Mouse (Mus musculus) gonadal fat pad, adult 2 months (tissue): ENCODE results near the gene Zfp326. TPM values are rescaled to one million over a fixed set of nuclear protein-coding genes. Genes with fewer than 3 reads are reported as not detected.
"Not testable (repeated sequence)": the region's sequence is repeated elsewhere in the genome, so short reads cannot be mapped to it uniquely, and the experiment has no call there.

ENCODE experiments used
- DNase-seq: peaks from one replicate; pipeline ENCODE4 v3.0.0-alpha.2; 2012; ENCODE audit warnings: low read depth
- polyA plus RNA-seq: library from polyadenylated mRNA; depleted of rRNA; stranded (reverse); fragments of >200 nt; gene quantifications from 2 replicates; pipeline ENCODE4 v1.2.3, GENCODE M21; 2012; rRNA removed

Gene Zfp326
- 9.9 TPM in 2 replicates for polyA plus RNA-seq

DNA sequence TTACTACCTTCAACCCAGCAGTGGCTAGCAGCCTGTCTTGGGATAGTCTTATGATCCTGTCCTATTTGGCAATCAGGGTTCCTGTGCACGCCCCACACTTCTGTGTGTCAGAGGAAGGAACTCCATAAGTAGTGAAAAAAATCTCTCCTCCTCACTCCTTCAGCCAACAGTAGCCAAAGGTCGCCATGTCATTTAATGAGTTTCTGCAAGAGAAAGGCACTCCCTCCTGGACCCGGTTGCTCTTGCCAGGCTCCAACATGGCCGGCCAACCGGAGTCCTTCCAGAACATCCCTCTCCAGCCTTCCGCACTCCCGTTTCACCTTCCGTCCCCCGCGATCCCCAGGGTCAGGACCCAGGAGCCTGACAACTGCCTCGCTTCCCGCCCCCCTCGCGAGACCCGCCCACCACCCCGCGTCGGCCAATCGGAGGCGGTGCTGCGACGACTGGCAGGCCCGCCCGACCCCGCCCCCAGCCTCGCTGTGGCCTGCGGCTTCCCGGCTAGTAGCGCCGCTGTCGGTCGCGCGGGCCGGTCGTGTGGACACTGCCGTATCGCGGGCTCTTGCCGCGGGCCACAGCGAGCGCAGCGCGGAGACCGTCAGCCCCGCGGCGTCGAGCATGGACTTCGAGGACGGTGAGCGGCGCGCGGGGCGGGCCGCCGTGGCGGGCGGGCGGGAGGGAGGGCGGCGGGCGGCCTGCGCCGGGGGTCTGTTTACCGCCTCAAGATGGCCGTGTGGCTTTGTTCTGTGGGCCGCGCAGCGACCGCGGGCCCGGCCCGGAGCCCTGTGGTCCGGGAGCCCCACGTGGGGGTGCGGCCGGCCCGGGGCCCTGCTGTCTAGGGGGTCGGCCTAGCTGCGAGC lies at the start of gene Zfp326:
Gene Zfp326 (plus strand): TSS at position 498 of the 857 bp plus-strand sequence.
- DNase-seq, result no peak

DNA sequence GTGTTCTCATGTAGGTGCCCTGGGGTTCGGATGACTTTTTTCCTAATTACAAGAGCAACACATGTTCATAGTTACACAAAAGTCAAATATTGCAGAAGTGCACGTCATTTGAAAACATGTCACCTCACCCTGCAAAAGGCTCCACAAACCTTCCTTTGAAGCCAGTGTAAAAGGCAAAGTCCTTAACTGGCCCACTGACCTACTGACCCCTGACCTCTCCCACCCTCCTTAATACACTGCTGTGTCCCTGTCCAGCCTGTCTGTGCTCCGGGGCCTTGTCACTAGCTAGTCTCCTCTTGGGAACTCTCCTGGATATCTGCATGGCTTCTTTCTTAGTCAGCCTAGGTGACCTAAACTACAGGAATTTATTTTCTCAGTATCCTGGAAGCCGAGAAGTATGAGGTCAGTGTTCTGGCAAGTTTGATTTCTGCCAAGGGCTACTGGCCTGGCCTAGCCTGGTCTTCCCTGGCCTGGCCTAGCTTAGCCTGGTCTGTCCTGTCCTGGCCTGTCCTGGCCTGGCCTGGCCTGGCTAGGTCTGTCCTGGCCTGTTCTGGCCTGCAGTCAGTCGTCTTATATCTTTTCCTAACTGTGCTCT lies 49.4 kb upstream of the Zfp326 start:
- no peak for DNase-seq

DNA sequence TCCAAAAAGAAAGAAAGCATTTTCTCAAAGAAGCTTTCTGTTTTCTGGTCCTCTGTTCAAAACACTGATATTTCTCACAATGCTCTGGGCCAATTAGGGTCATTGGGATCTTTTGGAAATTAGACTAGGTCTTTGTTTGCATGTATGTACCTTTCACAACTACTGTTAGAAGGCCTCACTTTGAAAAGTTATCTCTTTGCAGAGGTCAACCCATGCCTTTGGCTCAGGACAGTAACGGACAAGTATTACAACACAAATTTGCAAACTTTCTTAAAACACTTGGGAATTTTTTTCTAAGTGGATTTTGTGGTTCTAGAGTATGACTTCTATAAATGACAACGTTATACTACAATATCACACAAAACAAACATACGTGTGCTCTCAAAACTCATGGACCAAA lies 48.3 kb upstream of the Zfp326 start:
- no peak for DNase-seq

DNA sequence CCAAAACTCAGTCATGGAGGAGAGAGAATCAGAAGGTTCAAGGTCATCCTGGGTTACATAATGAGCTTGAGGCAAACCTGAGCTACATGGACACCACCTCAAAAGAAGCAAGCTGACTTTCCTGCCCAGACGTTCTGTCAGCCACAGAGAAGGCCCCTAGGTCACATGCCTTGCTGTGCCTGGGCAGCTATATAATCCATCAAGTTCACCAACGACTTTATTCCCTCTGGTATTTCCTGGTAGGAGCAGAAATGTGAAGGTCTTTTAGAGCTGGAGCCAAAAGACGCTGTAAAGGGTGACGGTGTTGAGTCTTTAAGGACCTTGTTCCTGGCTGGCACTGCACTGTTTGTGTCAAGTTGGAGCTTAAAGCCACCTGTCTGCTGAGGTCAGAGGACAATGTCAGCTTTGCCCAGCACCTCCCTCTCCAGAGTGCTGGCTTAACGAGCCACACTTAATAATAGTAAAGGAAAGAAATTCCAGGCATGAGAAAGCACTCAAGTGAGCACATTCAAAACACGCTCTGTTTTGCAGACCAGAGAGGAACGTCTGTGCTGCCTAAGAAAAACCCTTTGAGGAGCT lies 47.3 kb upstream of the Zfp326 start:
- no peak for DNase-seq

- DNase-seq, result no peak
Measured at GRCm38 (mm10) chr5:105832140-105832539, 44.2 kb upstream of the Zfp326 start.

GRCm38 (mm10) chr5:105833923-105834322 lies 42.4 kb upstream of the Zfp326 start:
- no peak for DNase-seq

DNA sequence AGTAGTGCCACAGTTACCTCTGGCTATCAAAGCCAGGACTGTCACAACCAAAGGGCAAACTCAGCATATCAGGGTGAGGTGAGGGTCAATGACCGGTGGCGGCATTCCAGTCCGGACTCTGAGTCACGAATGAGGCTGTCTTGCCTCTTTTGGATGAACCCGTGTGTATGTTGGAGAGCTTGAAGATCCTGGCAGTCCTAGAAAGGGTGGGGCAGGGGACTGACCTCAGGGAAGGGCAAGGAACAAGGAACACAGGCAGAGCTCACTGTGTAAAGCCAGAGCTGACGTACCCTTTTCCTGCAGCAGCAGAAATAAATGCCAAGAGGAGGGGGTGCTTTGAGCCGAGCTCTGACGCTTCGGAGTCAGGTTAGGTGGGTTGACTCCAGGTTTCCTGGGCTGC lies 40.4 kb upstream of the Zfp326 start:
- no peak for DNase-seq

DNA sequence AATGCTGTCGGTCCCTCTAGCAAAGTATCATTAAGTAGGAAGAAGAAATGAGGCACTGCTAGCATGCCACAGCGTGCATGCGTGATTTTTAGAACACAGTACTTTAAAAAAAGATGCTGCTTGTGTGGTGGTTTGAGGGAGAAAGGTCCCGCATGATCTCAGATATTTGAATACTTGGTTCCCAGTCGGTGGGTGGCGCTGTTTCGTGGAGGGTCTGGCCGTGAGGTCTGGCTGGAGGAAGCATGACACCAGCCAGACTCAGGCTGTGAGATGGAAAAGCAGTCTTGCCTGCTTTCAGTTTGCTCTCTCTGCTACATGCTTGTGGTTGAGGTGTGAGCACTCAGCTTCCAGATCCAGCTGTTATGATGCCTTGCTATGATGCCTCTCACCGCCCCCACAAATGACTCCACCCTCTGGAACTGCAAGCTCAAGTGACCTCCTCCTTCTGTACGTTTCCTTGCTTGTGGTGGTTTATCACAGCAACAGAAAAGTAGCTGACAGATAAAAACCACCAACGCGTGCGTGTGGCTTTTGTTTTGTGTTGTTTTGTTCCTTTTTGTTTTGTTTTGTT lies 36.5 kb upstream of the Zfp326 start:
- DNase-seq, result no peak

DNA sequence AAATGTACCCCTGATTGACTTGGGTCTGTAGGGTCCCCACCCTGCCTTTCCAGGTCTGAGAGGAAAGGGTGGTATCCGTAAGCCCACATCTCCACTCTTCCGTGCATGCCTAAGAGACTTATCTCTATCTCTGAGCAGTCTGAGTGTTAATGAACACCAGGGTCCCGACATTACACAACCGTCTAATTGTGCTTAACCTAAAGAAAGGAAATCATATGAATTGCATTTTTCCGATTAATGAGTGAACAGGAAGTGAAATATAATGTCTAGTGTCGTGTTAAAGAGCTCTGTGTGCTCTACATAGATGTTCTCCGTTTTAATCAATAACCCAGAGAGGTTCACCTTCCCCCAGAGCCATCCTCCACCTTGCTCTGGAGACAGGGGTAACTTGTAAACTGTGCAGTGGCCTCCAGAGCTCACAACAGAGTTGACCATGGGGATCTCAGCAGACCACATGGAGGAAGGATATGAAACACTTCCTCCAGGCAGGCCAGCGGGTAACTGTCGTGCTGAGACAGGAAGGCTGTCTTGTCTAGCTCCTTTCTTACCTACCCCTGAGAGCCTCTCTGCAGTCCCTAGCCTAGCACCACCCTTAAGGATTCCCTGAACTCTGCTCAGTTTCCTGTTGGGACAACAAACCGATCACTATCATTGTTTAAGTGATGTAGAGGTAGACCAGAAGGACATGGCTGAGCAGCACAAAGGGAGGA lies 32.2 kb upstream of the Zfp326 start:
- DNase-seq, result no peak

DNA sequence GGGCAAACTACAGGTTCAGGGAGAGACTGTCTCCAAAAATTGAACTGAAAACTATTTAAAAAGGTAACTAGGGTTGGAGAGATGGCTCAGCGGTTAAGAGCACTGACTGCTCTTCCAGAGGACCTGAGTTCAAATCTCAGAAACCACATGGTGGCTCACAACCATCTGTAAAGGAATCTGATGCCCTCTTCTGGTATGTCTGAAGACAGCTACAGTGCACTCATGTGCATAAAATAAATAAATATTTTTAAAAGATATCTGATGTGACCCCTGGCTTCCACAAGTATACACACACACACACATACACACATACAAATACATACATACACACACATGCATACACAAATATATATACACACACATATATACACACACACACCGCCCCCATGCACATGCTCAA lies 31.3 kb upstream of the Zfp326 start:
- DNase-seq, result no peak

GRCm38 (mm10) chr5:105847726-105848125 lies 28.6 kb upstream of the Zfp326 start:
- DNase-seq, result no peak

- DNase-seq, result no peak
Measured at GRCm38 (mm10) chr5:105849222-105849621, 27.1 kb upstream of the Zfp326 start.

- DNase-seq, result no peak
Measured at GRCm38 (mm10) chr5:105849643-105850042, 26.7 kb upstream of the Zfp326 start.

DNA sequence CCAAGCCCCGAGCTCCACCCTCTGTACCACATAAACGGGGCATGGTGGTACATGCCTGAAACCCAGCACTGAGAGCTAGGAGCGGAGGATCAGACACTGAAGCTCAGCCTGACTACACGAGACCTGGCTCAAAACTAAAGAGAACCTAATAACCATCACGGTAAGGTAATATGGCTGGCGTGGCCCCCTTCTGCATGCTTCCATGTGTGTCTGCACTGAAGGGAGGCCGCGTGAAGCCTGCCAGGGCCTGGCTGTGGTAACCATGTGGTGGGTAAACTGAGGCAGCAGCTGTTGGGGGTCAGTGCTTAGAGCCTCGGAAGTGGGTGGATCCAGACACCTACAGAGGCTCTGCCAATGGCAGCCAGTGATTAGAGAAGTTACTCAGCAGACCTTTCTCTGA lies 23.1 kb upstream of the Zfp326 start:
- no peak for DNase-seq

DNA sequence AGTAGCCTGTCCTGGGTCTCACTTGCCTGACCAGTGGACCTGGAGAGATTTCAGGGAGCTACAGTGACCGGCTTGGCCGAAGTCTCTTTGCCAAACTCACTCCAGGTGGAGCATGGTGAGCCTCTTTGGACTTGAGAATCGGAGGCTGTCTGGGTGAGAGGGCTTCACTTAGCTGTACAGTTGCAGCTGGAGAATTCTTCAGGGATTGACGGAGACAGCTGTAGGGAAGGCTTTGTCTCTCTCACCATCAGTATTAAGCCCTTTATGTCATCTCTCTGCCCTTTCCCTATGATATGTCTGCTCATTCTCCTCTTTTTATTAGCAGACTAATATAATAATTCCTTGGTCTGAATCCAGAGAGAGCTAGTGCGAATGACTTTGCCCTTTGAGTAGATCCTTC lies 18.9 kb upstream of the Zfp326 start:
- DNase-seq, result no peak

- DNase-seq, result no peak
Measured at GRCm38 (mm10) chr5:105858754-105859694, 17.3 kb upstream of the Zfp326 start.

DNA sequence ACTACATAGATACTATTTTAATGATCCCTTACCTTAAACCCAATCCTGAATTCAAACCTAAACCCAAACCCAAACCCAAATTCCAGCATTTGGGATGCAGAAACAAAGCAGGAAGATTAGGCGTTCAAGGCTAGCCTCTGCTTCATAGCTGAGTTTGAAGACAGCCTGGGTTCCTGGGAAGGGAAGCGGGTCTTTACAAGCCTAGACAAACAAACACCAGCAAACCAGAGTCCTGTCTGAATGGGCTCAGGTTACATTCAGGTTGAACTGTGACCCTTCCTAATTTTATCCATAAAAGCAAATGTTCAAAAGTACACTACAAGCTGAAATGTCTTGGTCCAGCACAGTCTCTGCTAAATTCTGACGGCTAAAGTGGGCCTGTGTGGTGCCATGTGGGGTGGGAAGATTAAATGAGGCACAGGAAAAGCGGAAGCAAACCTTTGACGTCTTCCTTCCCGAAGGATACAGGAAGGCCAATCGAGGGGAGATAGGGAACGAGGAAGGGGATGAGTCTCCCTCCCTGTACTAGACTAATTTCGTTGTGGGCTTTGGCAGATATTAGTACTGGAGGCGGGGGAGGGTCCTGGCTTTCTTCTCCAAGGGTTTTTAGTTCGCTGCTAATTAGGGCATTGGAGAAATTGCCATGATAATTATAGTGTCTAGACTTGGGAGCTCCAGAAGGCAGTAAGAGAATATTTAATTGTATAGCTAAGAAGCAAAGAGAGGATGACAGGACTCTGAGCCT lies 16.5 kb upstream of the Zfp326 start:
- DNase-seq, result no peak

- no peak for DNase-seq
Measured at GRCm38 (mm10) chr5:105860461-105860835, 15.9 kb upstream of the Zfp326 start.

GRCm38 (mm10) chr5:105861616-105862015 lies 14.7 kb upstream of the Zfp326 start:
- DNase-seq, result no peak

- DNase-seq, result not testable (repeated sequence)
Measured at GRCm38 (mm10) chr5:105865110-105865628, 11.2 kb upstream of the Zfp326 start.
